Mouse (Mus musculus) left cerebral cortex, adult 9 months (tissue): ENCODE measurements at regions not wholly inside any gene's neighbourhood (a gene's known extent, or its start where the extent isn't known, plus 50 kb on each side); places are given as distances from the start of the nearest gene placed in this dataset.

Experiments
- DNase-seq, 2 experiments: peaks; one replicate each; pipeline ENCODE4 v3.0.0; 2022; ENCODE audit warnings: low spot score in 2 of 2

DNA sequence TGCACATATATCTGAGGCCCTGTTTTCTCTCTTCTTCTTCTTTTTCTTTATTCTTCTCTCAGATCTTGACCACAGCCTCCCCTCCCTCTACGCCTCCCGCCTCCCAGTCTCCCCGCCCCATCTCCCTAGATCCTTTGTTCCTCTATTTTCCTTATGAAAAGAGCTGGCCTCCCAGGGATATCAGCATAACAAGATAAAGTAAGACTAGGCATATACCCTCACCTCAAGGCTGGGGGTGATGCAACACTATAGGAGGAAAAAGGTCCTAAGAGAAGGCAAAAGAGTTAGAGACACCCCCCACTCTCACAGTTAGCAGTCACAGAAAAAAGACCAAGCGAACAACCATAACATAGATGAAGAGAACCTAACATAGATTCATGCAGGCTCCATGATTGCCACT lies 57.5 kb upstream of the Pgrmc2 start:
- DNase-seq: no peak

DNA sequence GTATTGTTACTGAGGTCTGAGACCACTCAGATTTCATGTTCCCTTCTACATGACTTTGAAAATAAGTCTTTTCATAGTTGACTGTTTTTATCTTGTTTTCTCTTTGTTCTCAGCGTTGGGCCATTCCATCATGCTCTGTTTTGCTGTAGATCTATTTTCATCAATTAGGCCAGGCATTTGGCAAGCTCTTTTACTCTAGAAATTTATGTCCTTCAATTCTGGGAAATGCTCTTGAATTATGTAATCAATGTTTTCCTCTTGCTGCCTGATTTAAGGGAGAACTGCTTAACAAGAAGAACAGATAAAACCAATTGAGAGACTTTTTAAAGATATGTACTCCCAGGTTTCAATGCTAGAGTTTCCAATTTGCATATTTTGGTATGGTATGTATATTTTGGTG lies 55.1 kb upstream of the Pgrmc2 start:
- DNase-seq: no peak

DNA sequence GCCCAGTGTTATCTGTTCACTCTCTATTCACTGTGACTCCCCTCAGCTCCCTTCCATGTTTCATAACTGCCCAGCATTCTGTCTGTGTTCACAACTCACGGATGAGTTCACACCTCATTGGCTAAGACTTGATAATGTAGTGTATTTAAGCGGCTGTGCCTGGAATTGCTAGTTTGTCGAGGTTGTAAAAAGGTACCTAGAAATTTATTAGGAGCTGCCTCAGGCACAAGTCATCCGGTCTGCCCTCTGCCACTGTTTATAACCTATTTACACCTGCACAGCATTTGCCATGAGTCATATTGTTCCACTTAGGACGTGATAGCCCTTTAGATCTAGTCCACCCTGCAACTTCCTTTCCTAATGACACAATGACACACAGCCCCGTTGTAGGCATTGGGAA lies 50.0 kb upstream of the Pgrmc2 start:
- no peak for DNase-seq
